Mouse (Mus musculus): ENCODE results near the gene Rnf43.

Gene Rnf43

DNA sequence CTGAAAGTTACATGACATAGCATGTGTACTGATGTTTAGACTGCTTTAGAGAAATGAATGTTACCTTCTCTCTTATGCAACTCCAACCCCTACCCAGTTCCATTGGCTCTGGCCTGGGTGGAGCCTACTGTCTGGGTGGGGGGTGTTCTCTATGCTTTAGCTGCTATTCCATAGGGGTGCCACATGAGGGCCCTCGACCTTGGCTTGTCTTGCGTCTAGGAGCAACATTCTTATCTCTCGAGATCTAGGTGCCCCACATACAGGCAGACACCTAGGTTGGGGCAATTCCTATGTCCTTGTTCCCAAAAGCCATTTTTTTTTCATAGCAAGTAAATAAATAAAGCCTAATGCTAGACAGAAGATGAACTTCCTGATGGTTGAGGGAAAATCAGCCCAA lies 97.1 kb downstream of the Rnf43 start:
- no peak for DNase-seq (ENCODE audit: low spot score)

DNA sequence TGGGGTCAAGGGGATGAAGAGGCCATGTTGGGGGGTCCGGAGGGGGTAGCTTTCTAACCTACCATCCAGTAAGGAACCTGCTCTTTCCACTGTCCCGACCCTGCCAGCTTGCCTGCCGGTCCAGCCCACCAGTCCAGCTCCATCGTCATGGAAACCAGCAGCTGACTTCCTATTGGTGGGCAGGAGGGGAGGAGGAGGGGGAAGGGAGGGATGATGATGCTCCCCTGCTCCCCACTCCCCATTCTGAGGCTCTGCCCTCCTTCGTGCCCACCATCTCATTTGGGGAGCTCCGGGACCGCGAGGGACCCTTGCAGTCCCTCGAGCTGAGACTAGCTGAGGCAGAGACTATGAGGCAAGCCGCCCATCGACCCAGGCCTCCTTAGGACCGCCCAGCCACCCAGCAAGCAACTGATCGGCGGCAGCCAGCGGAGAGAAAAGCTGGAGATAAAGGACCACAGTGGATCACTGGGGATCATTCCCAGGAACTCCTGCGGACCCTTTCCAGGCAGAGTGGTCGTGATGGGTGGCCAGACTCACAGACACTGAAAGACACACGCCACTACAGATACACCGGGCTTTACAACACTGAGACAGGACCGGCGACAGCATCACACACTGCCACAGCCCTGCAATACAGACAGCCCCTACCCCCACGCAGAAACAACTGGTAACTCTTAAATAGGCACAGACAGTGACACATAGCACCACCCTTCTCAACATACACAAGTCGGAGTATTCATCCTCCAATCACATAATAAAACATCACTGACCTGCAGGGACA lies 98.0 kb downstream of the Rnf43 start, which contains the start of gene Tspoap1:
Gene Tspoap1 (plus strand): TSS at position 241 of the 781 bp plus-strand sequence.
- DNase-seq (ENCODE audit: low spot score), result no peak

DNA sequence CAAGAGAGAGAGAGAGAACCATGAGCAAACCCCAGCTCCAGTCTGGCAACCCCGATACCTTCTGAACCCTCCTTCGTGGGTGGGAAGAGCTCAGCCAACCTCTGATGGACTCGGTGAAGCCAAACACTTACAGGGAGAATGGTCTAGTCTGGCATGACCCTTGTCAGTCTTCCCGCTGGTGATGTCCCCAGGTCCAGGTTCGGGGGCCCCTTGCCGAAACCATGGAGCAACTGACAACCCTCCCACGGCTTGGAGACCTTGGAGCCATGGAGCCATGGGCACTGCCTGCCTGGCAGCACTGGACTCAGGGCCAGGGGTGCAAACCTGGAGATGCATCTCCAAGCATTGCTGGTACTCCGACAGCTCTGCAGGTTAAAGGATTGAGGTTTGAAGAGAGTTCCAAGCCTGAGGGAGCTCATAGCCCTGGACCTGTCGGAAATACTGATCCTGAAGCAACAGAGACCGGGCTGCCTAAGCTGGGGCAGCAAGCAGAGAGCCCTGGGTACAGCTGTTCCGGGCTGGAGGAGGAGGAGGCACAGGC lies 98.7 kb downstream of the Rnf43 start:
- no peak for DNase-seq (ENCODE audit: low spot score)

DNA sequence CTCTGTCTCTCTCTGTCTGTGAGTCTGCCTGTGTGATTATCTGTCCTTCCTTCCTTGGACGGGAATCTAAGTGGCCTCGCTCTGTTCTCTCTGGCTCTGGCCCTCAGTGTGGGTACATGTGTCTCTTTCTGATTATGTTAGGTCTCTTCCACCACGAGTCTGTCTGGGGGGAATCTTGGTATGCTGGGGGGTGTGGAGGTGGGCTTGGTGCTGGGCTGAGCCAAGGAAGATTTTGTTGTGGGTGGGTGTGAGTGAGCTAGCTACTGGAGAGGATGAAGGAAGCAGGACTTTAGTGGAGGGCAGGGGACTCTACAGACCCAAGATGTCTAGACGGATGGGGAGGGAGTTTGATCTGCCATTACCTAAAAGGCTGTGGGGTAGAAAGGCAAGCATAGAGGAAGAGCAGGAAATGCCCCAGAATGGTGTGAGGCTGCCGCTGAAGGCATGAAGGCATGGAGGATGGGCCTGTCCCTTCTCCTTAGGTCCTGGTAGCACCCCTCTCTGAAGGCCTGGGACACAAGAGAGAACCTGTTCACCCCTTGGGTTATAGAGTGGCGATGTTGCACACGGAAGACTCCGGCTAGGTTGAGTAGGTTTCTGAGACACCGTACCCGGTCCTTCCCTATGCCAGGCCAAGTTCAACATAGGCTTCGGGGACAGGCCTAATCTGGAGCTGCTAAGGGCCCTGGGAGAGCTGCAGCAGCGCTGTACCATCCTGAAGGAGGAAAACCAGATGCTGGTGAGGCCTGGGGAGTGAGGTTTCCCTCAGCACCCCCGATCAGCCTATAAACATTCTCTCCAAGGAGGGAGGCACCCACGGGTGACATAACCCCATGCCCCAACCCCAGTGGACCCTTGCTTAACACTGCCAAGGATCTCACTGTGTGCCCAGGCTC lies 99.5 kb downstream of the Rnf43 start:
- DNase-seq (ENCODE audit: low spot score), result no peak

DNA sequence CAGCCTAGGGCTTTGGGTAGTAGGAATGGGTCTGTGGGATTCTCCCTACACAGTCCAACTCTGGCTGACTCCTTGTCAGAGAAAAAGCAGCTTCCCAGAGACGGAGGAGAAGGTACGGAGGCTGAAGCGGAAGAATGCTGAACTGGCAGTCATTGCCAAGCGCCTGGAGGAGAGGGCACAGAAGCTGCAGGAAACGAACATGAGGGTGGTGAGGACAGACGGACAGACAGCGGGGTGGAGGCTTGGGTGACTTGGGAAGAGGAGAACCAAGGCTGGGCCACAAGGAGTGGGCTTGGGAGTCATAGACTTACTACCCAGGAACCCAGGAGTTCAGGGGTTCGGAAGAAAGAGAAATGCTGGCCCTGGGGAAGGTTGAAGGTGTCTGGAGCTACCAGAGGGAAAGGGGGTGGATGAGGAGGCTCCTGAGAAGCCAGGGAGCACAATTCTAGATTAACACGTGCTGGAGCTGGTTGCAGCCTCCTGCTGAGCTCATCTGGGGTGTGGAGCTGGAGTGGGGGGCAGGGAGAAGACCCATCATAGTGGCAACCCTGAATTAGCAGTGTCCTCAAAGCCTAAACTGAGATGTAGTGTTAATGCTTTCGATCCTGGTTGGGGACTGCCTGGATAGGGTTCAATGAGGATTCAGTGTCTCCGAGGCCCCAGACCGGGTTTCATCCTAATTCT lies 100.3 kb downstream of the Rnf43 start:
- DNase-seq (ENCODE audit: low spot score), result no peak

DNA sequence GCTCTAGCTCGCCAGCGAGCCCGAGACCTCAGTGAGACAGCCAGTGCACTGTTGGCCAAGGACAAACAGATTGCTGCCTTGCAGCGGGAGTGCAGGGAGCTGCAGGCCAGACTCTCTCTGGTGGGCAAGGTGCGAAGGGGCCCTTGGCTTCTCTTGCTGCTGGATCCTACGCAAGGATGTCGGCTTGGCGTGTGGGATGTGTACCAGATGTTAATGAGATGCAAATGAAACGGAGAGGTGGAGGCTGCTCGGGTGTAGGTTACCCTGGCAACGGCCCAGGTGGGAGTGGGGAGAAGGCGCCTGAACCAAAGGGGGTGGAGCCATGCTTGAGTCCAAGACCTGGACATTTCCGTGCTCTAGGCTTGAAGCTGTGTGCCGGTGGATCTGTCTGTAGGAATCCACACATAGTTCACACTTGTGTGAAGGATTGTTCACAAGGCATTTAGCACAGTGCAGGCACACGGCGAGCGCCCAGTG lies 101.0 kb downstream of the Rnf43 start:
- no peak for DNase-seq (ENCODE audit: low spot score)

DNA sequence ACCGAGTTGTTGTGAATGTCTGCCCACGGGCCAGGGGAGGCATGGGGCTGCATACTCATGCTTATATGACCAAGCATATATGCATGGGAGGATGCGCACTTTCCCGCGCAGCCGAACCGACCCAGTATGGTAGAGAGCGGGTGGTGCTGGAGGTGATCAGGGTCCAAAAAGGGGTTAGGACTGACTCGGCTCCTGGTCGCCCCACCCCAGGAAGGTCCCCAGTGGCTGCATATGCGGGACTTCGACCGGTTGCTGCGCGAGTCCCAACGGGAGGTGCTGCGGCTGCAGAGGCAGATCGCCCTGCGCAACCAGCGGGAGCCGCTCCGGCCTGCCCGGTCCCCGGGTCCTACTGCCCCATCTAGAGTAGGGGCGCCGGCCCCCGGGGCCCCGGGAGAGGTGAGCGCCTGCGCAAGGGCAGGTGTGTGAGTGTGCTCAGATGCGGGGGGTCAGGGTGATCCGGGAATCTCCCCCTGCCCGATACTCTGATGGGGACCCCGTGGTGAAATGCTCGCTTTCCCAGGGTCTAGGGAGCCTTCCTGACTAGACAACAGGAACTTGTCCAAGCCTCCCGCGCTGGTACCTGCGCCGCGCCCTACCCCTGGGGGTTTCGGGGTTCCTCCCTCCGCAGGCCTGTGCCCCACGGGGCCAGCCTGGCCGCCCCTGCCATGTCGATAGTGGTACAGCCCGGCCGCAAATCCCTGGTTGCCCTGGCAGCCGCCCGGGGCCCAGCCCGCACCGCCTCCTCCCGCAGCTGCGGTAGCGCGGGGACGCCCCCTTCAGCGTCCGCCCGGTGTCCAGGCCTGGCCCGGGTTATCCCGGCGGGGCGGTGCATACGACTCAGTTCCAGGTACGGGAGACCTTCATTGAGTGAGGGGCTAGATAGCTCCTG lies 101.7 kb downstream of the Rnf43 start:
- DNase-seq (ENCODE audit: low spot score), result no peak

DNA sequence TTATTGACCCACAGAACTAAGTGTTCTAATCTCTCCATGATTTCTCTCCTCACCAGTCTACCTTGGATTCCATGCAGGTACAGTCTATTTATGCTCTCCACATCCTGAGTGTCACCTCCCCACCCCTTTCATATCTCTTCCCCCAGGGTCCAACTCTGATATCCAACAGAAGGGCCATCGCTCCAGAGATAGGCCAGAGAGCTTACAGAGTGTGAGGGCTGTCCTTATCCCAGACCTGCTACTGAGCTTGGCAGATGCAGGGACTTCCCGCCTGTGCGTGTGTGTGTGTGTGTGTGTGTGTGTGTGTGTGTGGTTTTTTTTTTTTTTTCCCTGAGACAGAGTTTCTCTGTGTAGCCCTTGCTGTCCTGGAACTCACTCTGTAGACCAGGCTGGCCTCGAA lies 106.2 kb downstream of the Rnf43 start:
- no peak for DNase-seq (ENCODE audit: low spot score)

DNA sequence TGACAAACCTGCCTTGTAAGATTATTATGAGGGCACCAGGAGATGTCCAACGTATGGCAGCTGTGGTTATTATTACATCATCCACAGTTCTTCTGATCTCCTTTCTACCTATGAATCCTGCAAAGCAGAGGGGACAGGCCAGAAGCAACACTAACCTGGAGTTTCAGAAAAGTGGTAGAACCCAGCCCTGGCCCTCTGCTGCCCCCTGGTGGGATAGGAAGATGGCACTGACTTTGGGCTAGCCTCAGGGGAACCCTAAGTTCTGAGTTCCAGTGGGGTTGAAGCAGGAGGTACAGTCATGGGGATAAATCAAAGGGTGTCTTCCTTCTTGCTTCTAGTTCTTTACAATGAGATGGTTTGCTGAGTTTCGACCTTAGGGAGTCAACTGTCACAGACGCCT lies 108.5 kb downstream of the Rnf43 start:
- no peak for DNase-seq (ENCODE audit: low spot score)

DNA sequence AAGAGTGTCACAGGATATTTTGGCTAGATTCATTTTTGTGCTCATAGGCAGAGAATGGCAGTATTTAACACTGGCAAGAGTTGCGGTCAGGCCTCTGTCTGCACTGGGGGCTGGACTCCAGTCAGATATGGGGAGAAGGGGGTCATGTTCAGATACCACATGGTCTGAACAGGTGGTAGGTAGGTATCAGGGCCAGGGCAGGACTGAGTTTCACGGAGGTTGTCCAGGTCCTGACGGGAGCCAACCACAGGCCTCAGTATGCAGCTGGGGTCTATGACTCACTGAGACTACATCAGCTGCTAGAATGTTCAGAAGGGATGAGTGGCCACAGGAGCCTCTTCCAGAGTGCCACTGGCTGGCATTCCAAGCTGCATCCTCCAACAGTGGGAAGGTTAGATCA lies 109.8 kb downstream of the Rnf43 start:
- no peak for DNase-seq (ENCODE audit: low spot score)

DNA sequence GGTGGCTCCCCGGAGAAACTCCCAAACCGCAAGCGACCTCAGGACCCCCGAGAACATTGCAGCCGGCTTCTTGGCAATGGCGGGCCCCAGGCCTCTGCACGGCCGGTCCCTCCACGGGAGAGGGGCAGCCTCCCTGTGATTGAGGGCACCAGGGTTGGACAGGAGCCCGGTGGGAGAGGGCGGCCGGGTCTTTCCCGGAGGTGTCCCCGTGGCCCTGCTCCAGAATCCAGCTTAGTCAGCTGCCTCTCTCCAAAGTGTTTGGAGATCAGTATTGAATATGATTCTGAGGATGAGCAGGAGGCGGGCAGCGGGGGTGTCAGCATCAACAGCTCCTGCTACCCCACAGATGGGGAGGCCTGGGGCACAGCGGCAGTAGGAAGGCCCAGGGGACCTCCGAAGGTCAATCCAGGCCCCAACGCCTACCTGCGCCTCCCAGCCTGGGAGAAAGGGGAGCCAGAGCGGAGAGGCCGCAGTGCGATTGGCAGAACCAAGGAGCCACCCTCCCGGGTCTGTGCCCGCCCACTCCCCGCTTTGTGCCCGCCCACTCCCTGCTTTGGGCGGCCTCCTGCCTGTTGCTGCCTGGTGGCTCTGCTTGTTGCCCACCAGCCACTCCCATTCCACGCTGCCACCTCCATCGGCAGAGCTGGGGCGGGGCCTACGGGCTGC lies 115.7 kb downstream of the Rnf43 start:
- peak; percentile 76 for DNase-seq (ENCODE audit: low spot score)

DNA sequence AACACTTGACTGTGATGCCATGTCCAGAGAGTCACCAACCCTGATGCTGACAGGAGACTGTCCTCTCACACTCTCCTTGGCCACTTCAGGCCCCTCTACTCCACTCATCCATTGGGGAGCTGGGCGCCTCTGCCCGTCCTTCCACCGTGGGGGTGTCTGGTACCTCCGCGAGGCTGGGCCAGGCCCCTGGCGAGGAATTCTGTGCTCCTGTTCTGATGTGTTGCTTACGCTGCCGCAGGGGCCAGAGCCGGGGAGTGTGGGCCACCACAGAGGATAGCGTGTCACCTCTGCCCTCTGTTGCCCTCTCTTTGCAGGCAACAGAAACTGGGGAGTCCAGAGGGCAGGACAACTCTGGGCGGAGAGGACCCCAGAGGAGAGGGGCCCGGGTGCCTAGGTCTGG lies 116.4 kb downstream of the Rnf43 start:
- DNase-seq (ENCODE audit: low spot score), result no peak

DNA sequence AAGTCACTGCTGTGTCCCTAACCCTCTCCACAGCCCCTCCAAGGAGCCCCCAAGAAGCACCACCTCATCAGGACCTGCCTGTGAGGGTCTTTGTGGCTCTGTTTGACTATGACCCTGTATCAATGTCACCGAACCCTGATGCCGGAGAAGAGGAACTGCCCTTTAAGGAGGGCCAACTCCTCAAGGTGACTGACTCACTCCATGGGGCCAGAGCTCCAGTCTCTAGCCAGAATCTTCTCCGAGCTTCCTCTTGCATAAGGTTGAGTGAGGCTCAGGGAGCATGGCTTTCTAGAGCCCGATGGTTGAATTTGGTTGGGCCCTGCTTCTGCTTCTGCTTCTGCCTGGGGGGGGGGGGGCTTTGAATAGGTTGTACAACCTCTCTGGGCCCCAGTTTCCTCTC lies 116.9 kb downstream of the Rnf43 start:
- no peak for DNase-seq (ENCODE audit: low spot score)

DNA sequence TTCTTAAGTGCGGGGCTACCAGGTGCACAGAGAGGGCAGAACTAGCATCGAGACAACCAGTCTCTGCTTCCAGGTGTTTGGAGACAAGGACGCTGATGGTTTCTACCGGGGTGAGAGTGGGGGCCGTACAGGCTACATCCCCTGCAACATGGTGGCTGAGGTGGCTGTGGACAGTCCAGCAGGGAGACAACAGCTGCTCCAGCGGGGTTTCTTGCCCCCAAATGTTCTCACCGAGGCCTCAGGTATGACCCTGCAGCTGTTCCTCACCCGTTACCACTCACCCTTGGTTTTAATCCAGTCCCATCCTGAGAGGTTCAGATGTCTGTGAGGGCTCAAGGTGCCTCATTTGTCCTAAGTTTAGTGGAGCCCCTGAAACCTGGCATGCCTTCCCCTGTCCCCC lies 117.6 kb downstream of the Rnf43 start:
- no peak for DNase-seq (ENCODE audit: low spot score)

Data from yolk sac, embryonic 10.5 days (tissue).